Mouse (Mus musculus) G1E (cell line): ENCODE data around the gene Casp7. TPM values are rescaled to one million over a fixed set of nuclear protein-coding genes. Genes with fewer than 3 reads are reported as not detected.

Experiments used
- ATAC-seq: 2 replicates; pipeline ENCODE4 v1.8.0; 2016; ENCODE audit warnings: mild to moderate bottlenecking; ENCODE audit not compliant: insufficient number of reproducible peaks, poor library complexity, low FRiP score, severe bottlenecking; ENCODE audit errors: extremely low read depth
- DNase-seq: peaks from one replicate; pipeline ENCODE4 v3.0.0; 2012; ENCODE audit warnings: low spot score
- H3K27me3 ChIP-seq: 2 replicates; pipeline ENCODE4 v1.6.1; 2012; ENCODE audit warnings: mild to moderate bottlenecking, low read length, inconsistent platforms; ENCODE audit not compliant: insufficient read depth
- H3K36me3 ChIP-seq: replicated peaks from 2 replicates; pipeline ENCODE3; 2012; ENCODE audit warnings: mild to moderate bottlenecking, inconsistent platforms
- H3K4me1 ChIP-seq: 2 replicates; pipeline ENCODE4 v1.6.1; 2012; ENCODE audit warnings: low read depth, low read length, inconsistent platforms, mixed read lengths; ENCODE audit not compliant: insufficient read depth
- H3K4me3 ChIP-seq: 2 replicates; pipeline ENCODE4 v1.5.1; 2012; ENCODE audit warnings: low read depth, mild to moderate bottlenecking, inconsistent platforms, low read length, moderate library complexity, mixed read lengths
- H3K9me3 ChIP-seq: replicated peaks from 2 replicates; pipeline ENCODE4 v1.6.1; 2012; ENCODE audit warnings: inconsistent platforms
- CTCF ChIP-seq: IDR thresholded peaks from 2 replicates; pipeline ENCODE4 v1.5.1; 2012; ENCODE audit warnings: low read depth, low read length, inconsistent platforms, mixed read lengths
- GATA1 ChIP-seq: IDR thresholded peaks from 2 replicates; pipeline ENCODE4 v1.6.1; 2012; ENCODE audit warnings: borderline replicate concordance, low read length, inconsistent platforms, mixed read lengths
- GATA2 ChIP-seq: IDR thresholded peaks from 2 replicates; pipeline ENCODE4 v1.6.1; 2012; ENCODE audit warnings: low read depth, low read length, inconsistent platforms, borderline replicate concordance
- POLR2AphosphoS5 ChIP-seq: IDR thresholded peaks from 2 replicates; pipeline ENCODE4 v1.6.1; 2012; ENCODE audit warnings: low read depth, low read length, inconsistent platforms; ENCODE audit not compliant: insufficient replicate concordance
- TAL1 ChIP-seq: conservative IDR thresholded peaks from 2 replicates; pipeline ENCODE4 v1.6.1; 2012; ENCODE audit warnings: low read depth, low read length, inconsistent platforms, mixed read lengths
- polyA plus RNA-seq: library from polyadenylated mRNA; stranded (reverse); fragments of >175 nt; gene quantifications from 2 replicates; pipeline ENCODE4 v1.2.3, GENCODE M21; 2012
- total RNA-seq, 2 experiments: library from RNA; stranded (forward) in 1 of 2; stranded (reverse) in 1 of 2; fragments of 200-1000 nt in 1 of 2; fragments of >200 nt in 1 of 2; fragmentation: Nextera tagmentation in 1 of 2; gene quantifications; 2 replicates each; pipeline ENCODE4 v1.2.3; 2014 to 2017

Casp7 gene
- total and polyA plus RNA-seq, 3 experiments: 14.5 to 86.8 (median 43.2) TPM

DNA sequence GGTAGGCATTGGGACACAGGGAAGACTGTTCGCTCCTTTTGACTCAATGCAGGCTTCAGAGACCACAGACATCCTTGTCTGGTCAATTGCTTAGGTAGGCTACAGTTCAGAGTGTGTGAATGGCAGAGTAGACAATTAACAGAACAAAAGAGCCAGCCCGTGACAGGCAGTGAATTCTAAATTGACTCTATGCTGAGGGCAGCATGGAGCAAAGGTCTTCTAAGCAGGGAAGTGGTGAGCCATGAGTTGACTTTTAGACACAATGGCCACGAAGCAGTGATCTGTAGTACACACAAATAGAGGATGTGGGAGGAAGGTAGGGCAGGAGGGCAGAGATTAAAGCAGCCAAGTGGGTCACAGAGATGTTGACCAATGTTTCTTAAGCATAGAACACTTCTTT, 80.9 kb downstream of the Casp7 start:
- Histone ChIP-seq H3K4me1 (peaks cover 5% of the 10 kb centered on the region), H3K36me3 (no peaks in the 10 kb centered on the region), H3K4me3 (no peak overlapping the region), H3K9me3 (no peaks in the 10 kb centered on the region), H3K27me3 (peaks cover 38% of the 10 kb centered on the region)
- TF ChIP-seq CTCF (no peak), GATA2 (no peak), TAL1 (no peak), GATA1 (no peak), POLR2AphosphoS5 (no peak)
- DNase-seq (no peak), ATAC-seq (no peak)

DNA sequence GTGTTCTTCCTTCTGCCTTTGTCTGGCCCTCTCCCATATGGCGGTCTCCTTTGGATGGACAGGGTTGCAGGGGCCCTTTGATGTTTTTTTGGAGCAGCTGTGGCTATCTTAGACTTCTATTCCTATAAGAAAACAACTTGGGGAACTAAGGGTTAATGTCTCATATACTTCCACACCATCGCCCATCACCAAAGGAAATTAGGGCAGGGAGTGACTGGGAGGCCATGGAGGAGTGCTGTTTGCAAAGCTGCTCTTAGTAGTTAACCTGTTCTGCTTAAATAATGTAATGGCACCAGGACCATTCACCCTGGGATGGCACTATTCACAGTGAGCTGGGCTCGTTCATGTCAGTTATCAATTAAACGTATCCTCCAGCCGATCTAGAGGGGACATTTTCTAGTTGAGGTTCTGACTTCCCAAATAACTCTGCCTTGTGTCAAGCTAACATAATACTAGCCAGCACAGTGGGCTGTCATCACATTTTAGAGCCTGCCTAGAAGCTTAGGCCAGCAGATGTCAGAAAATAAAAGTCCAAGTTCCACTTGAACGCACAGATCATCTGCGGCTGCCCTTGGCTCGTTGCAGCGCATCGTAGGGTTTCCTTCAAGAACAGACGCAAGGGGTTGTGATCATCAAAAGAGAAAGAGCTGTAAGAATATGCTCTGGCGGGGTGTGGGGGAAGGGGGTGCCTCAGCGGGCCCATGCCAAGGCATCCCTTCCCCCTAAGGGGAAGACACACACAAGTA, 87.9 kb downstream of the Casp7 start:
- ATAC-seq: no peak
- TF ChIP-seq GATA2 (no peak), CTCF (no peak), TAL1 (no peak), GATA1 (no peak), POLR2AphosphoS5 (no peak)
- H3K9me3 ChIP-seq: no peaks in the 10 kb centered on the region
- H3K4me1 ChIP-seq: peaks cover 3% of the 10 kb centered on the region; the same call in 1 of the 2 replicates
- no peak for DNase-seq
- no peak overlapping the region for H3K4me3 ChIP-seq
- H3K36me3 ChIP-seq: no peaks in the 10 kb centered on the region
- peaks cover 23% of the 10 kb centered on the region for H3K27me3 ChIP-seq

DNA sequence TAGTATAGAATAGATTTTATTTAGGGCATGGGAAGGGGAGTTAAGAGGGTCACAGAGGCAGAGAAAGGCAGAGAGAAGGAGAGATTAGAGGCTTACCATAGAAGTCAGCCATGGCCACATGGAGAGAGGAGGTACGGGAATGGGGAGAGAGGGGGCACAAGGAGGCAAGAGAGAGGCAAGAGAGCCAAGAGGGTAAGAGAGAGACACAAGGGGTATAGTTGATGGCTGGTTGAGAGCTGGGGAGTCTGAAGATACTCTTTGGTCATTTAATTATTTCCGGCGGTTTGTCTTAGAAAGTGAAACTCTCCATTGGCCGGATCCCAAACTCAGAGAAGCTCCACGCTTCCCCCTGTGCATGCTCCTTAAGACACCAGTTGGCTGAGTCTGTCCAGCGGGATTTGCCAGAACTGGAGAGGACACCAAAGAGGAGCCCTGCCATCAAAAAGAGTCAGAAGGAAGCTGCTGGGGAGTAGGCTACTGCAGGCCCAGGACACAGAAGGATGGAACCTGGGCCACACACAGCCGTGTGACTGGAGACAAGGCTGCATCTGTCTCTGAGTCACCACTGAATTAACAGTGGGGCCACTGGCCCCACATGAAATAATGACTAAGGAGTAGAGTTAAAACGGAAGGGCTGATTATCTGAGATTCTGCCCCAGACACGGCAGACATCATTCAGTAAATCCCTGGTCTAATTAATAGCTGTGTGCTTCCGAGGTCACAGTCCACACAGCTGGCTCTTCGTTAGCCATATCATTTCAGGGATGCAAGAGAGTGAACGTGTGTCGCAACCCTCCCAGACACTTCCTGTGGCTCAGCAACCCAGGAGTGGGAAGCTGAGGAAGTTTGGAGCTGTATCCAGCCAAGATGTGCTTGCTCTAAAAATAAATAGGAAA, 88.7 kb downstream of the Casp7 start:
- ATAC-seq (no peak), DNase-seq (no peak)
- H3K27me3 ChIP-seq: peaks cover 26% of the 10 kb centered on the region

GRCm38 (mm10) chr19:56486926-56487325, 90.0 kb downstream of the Casp7 start:
- ATAC-seq (no peak), DNase-seq (no peak)
- peaks cover 3% of the 10 kb centered on the region; the same call in 1 of the 2 replicates for H3K4me1 ChIP-seq
- TF ChIP-seq TAL1 (no peak), CTCF (no peak), GATA2 (no peak), GATA1 (no peak), POLR2AphosphoS5 (no peak)
- peaks cover 28% of the 10 kb centered on the region for H3K27me3 ChIP-seq
- no peak overlapping the region for H3K4me3 ChIP-seq
- H3K9me3 ChIP-seq: no peaks in the 10 kb centered on the region
- H3K36me3 ChIP-seq: no peaks in the 10 kb centered on the region

More for the DNA sequence above, 88.7 kb downstream of the Casp7 start:
- no peak overlapping the region for H3K4me3 ChIP-seq
- H3K9me3 ChIP-seq: no peaks in the 10 kb centered on the region
- TF ChIP-seq POLR2AphosphoS5: no peak
- TF ChIP-seq GATA1: no peak
- no peak for TF ChIP-seq GATA2
- TF ChIP-seq CTCF: no peak
- TF ChIP-seq TAL1: no peak
- no peaks in the 10 kb centered on the region for H3K36me3 ChIP-seq
- H3K4me1 ChIP-seq: peaks cover 3% of the 10 kb centered on the region; the same call in 1 of the 2 replicates

DNA sequence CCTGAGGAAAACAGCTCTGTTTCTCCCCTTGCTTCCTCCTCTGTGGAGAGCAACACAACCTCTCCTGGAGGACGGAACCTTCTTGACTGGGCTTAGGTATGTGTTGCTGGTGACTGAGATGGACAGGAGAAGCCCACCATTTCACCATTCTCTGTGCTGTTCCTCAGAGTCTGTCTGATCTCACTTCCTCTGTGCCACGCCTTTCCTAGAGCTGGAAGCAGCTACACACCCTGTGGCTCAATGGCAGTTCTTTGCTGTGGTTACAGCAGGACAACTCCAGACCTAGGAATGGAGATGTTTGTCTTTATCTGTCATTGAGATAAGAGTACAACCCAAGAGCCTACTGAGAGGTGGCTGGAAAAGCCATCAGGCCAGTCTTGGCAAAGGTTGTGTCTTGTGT, 90.4 kb downstream of the Casp7 start:
- no peak for ATAC-seq
- peaks cover 27% of the 10 kb centered on the region for H3K27me3 ChIP-seq
- TF ChIP-seq CTCF (no peak), GATA1 (no peak), GATA2 (no peak), POLR2AphosphoS5 (no peak), TAL1 (no peak)
- no peaks in the 10 kb centered on the region for H3K36me3 ChIP-seq
- H3K9me3 ChIP-seq: no peaks in the 10 kb centered on the region
- no peak overlapping the region for H3K4me3 ChIP-seq
- peaks cover 3% of the 10 kb centered on the region; the same call in 1 of the 2 replicates for H3K4me1 ChIP-seq
- no peak for DNase-seq

DNA sequence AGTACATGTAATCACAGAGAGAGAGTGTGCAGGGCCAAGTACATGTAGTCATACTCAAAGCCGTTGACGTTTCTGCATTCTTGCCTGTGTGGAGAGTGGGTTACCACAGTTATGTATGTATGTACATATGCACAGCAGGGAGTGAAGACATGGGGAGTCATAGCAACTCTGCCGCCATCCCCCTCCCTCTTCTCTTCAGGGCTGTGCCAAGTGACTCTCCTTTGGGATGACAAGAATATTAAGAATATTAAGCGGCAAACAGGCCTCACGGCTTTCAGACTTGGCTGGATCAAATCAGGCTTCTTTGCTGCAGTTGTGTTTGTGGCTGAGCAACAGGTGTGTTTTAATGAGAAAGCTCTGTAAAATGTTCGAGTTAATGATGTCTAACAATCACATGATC, 92.7 kb downstream of the Casp7 start:
- no peak overlapping the region for H3K4me3 ChIP-seq

More for the DNA sequence above, 92.7 kb downstream of the Casp7 start:
- no peaks in the 10 kb centered on the region for H3K9me3 ChIP-seq
- no peak for TF ChIP-seq TAL1
- TF ChIP-seq CTCF: no peak
- TF ChIP-seq GATA1: no peak
- no peak for TF ChIP-seq POLR2AphosphoS5
- no peak for TF ChIP-seq GATA2
- H3K27me3 ChIP-seq: peaks cover 24% of the 10 kb centered on the region
- no peak for ATAC-seq
- H3K4me1 ChIP-seq: peaks cover 3% of the 10 kb centered on the region; the same call in 1 of the 2 replicates
- no peak for DNase-seq
- H3K36me3 ChIP-seq: no peaks in the 10 kb centered on the region

Other genes with a start within 250 kb of the Casp7 start
- not detected in 2 replicates for gene Habp2, start 110.0 kb upstream of the Casp7 start, total RNA-seq (2014; fragmentation: Nextera tagmentation)
- 0.06 and 0.11 TPM in 2 replicates for gene Habp2, start 110.0 kb upstream of the Casp7 start, total RNA-seq (2017)
- not detected in 2 replicates for gene Habp2, start 110.0 kb upstream of the Casp7 start, polyA plus RNA-seq
- gene Nrap, start 7.1 kb upstream of the Casp7 start, total RNA-seq (2014; fragmentation: Nextera tagmentation): 0.23 and 0.24 TPM in 2 replicates
- gene Nrap, start 7.1 kb upstream of the Casp7 start, total RNA-seq (2017): 0.05 and 0.06 TPM in 2 replicates
- 0.02 and 0.03 TPM in 2 replicates for gene Nrap, start 7.1 kb upstream of the Casp7 start, polyA plus RNA-seq
- not detected in 2 replicates for gene Plekhs1, start 64.5 kb downstream of the Casp7 start, total RNA-seq (2014; fragmentation: Nextera tagmentation)
- not detected in 2 replicates for gene Plekhs1, start 64.5 kb downstream of the Casp7 start, total RNA-seq (2017)
- gene Plekhs1, start 64.5 kb downstream of the Casp7 start, polyA plus RNA-seq: not detected in 2 replicates
- gene Dclre1a, start 151.1 kb downstream of the Casp7 start, total RNA-seq (2014; fragmentation: Nextera tagmentation): 72.8 and 76.8 TPM in 2 replicates
- 32.4 and 32.8 TPM in 2 replicates for gene Dclre1a, start 151.1 kb downstream of the Casp7 start, total RNA-seq (2017)
- 2.3 and 4.2 TPM in 2 replicates for gene Dclre1a, start 151.1 kb downstream of the Casp7 start, polyA plus RNA-seq
- 16.7 and 18.6 TPM in 2 replicates for gene Nhlrc2, start 151.1 kb downstream of the Casp7 start, total RNA-seq (2014; fragmentation: Nextera tagmentation)
- gene Nhlrc2, start 151.1 kb downstream of the Casp7 start, total RNA-seq (2017): 18.2 and 19.1 TPM in 2 replicates
- 6.2 and 7.3 TPM in 2 replicates for gene Nhlrc2, start 151.1 kb downstream of the Casp7 start, polyA plus RNA-seq